ENCODE assay signal across 14 mouse cellular contexts in genomic region chr14:98958978-98959658, GRCm38 (mm10). TPM values are rescaled to one million over a fixed set of nuclear protein-coding genes. Genes with fewer than 3 reads are reported as not detected.
A peak's percentile ranks its signal among the peaks of the same experiment; 100 is the strongest.
DNase-seq lines count a peak whose midpoint lies in the region; ATAC-seq and TF ChIP-seq lines count a peak whose summit lies in the region.
"Had no signal": no experiment of that assay in that cellular context is flagged by ENCODE, and none has a peak within 500 bp of the region (broad histone marks: within the 10 kb centered on the region; RNA-seq: fewer than 3 reads in every experiment).

No protein-coding gene starts in this region.

- H3K4me3 ChIP-seq in kidney, postnatal 0 days (replicated peaks; ENCODE audit: low read depth, low read length), result no peak overlapping the region
- no peak overlapping the region for H3K4me3 ChIP-seq in hindbrain, embryonic 14.5 days (replicated peaks; ENCODE audit: low read length)
- H3K4me3 ChIP-seq in neural tube, embryonic 14.5 days (ENCODE audit: low read depth, low read length), result no peak overlapping the region
- H3K4me3 ChIP-seq: embryonic facial prominence, embryonic 15.5 days; limb, embryonic 13.5 days had no signal

- H3K4me2 ChIP-seq in kidney, postnatal 0 days (ENCODE audit: low read length), result no peak overlapping the region
- no peak overlapping the region for H3K4me2 ChIP-seq in hindbrain, embryonic 14.5 days (replicated peaks)
- H3K4me2 ChIP-seq in neural tube, embryonic 14.5 days (ENCODE audit: low read depth, low read length), result no peak overlapping the region
- H3K4me2 ChIP-seq: embryonic facial prominence, embryonic 15.5 days; limb, embryonic 13.5 days had no signal

- DNase-seq in adrenal gland, adult 2 months, result peak; percentile 8
- DNase-seq in adrenal gland, postnatal 4 days (ENCODE audit: low spot score in 2 of 2), result no peak
- peak; percentile 48 for DNase-seq in kidney, postnatal 0 days (ENCODE audit: low spot score)
- DNase-seq in kidney, adult 9 months, result no peak
- peak; percentile 41 for DNase-seq in hindbrain, embryonic 14.5 days (ENCODE audit: low spot score)
- no peak for DNase-seq in cerebellum, adult 11-12 months
- DNase-seq in left cerebral cortex, postnatal 14 days (ENCODE audit: low spot score in 2 of 2), result no peak
- DNase-seq: kidney, postnatal 10 days had no signal

- TF ChIP-seq CTCF in kidney, postnatal 0 days (IDR thresholded peaks at IDR 0.05; ENCODE audit: low read depth), result peak; percentile 48; the same call in 1 of the 2 replicates

- H3K36me3 ChIP-seq in kidney, postnatal 0 days (ENCODE audit: insufficient read depth, low read length), result no peaks in the 10 kb centered on the region
- H3K36me3 ChIP-seq in hindbrain, embryonic 14.5 days (replicated peaks; ENCODE audit: control insufficient read depth, insufficient read depth), result no peaks in the 10 kb centered on the region
- no peaks in the 10 kb centered on the region for H3K36me3 ChIP-seq in neural tube, embryonic 14.5 days (ENCODE audit: control insufficient read depth, insufficient read depth, low read length)
- H3K36me3 ChIP-seq: embryonic facial prominence, embryonic 15.5 days; limb, embryonic 13.5 days had no signal

- H3K27ac ChIP-seq in kidney, postnatal 0 days, result no peak overlapping the region
- 0 out of 2 replicates have a peak overlapping the region, but pooled peaks have one; percentile 47 for H3K27ac ChIP-seq in hindbrain, embryonic 14.5 days
- H3K27ac ChIP-seq in neural tube, embryonic 14.5 days (ENCODE audit: low read depth, low read length), result no peak overlapping the region
- H3K27ac ChIP-seq: embryonic facial prominence, embryonic 15.5 days; limb, embryonic 13.5 days; macrophage had no signal

- H3K9ac ChIP-seq in kidney, postnatal 0 days (ENCODE audit: low read depth, low read length), result no peak overlapping the region
- no peak overlapping the region for H3K9ac ChIP-seq in hindbrain, embryonic 14.5 days
- no peak overlapping the region for H3K9ac ChIP-seq in neural tube, embryonic 14.5 days (replicated peaks; ENCODE audit: low read depth, low read length)
- H3K9ac ChIP-seq: embryonic facial prominence, embryonic 15.5 days; limb, embryonic 13.5 days had no signal

- no peaks in the 10 kb centered on the region for H3K4me1 ChIP-seq in kidney, postnatal 0 days (replicated peaks; ENCODE audit: insufficient read depth, low read length)
- H3K4me1 ChIP-seq in hindbrain, embryonic 14.5 days (replicated peaks; ENCODE audit: control insufficient read depth, insufficient read depth, low read length), result 0 out of 2 replicates have a peak, but pooled peaks cover 5% of the 10 kb centered on the region
- no peaks in the 10 kb centered on the region for H3K4me1 ChIP-seq in neural tube, embryonic 14.5 days (ENCODE audit: control insufficient read depth, insufficient read depth, low read length)
- H3K4me1 ChIP-seq: embryonic facial prominence, embryonic 15.5 days; limb, embryonic 13.5 days had no signal

- no peaks in the 10 kb centered on the region for H3K27me3 ChIP-seq in kidney, postnatal 0 days (ENCODE audit: insufficient read depth, low read length)
- H3K27me3 ChIP-seq in hindbrain, embryonic 14.5 days (ENCODE audit: control insufficient read depth, insufficient read depth, low read length), result no peaks in the 10 kb centered on the region
- no peaks in the 10 kb centered on the region for H3K27me3 ChIP-seq in neural tube, embryonic 14.5 days (ENCODE audit: control insufficient read depth, insufficient read depth, low read length)
- H3K27me3 ChIP-seq: embryonic facial prominence, embryonic 15.5 days; limb, embryonic 13.5 days had no signal

- ATAC-seq in kidney, postnatal 0 days (replicated peaks; ENCODE audit: low FRiP score, low read depth), result no peak
- ATAC-seq in hindbrain, embryonic 14.5 days (ENCODE audit: low FRiP score), result 0 out of 2 replicates have a peak, but pooled peaks have one; percentile 14
- peak; percentile 71; the same call in 1 of the 2 replicates for ATAC-seq in neural tube, embryonic 14.5 days (ENCODE audit: low read depth)

- 62% methylated on average over 17 of the region's 17 CpGs for WGBS in kidney, postnatal 0 days
- WGBS in hindbrain, embryonic 14.5 days, result 64% methylated on average over 17 of the region's 17 CpGs
- WGBS in neural tube, embryonic 14.5 days, result 66% methylated on average over 17 of the region's 17 CpGs

- no peaks in the 10 kb centered on the region for H3K9me3 ChIP-seq in kidney, postnatal 0 days (replicated peaks; ENCODE audit: low read length)
- H3K9me3 ChIP-seq in hindbrain, embryonic 14.5 days (ENCODE audit: control insufficient read depth, low read length), result no peaks in the 10 kb centered on the region
- no peaks in the 10 kb centered on the region for H3K9me3 ChIP-seq in neural tube, embryonic 14.5 days (ENCODE audit: control insufficient read depth, low read length)
- H3K9me3 ChIP-seq: embryonic facial prominence, embryonic 15.5 days; limb, embryonic 13.5 days had no signal

- intact Hi-C loops in left cerebral cortex, postnatal 14 days (cut with DNase I), result no loop called here

RNA-seq across cellular contexts. Expression of gene Rpl36a-ps1, which starts 35.0 kb away (rescaled TPM):
- total RNA-seq in adrenal gland, adult 2 months (2021), result 1 to 10 TPM; 4.8 to 6.2 TPM
- polyA plus RNA-seq in adrenal gland, adult 2 months (2012; rRNA removed), result not detected in 2 replicates
- 10 to 100 TPM in 1 of 2 experiments, 1 to 10 TPM in 1; 7.2 to 15.9 TPM for total RNA-seq in adrenal gland, postnatal 4 days (2021)
- 4.4 and 4.8 TPM in 2 replicates for polyA plus RNA-seq in kidney, postnatal 0 days (2015; fragmentation: Nextera tagmentation; extraction: Ambion mirVana)
- 0.78 TPM in 1 of 2 replicates, not detected in the other for polyA plus RNA-seq in hindbrain, embryonic 14.5 days (2014; fragmentation: Nextera tagmentation; extraction: Ambion mirVana)
- 1.2 and 1.5 TPM in 2 replicates for polyA plus RNA-seq in neural tube, embryonic 14.5 days (2014; fragmentation: Nextera tagmentation; extraction: Ambion mirVana)
- total RNA-seq in left cerebral cortex, postnatal 14 days (2021), result 1 to 10 TPM; 1.1 to 1.3 TPM
- polyA plus RNA-seq: gonadal fat pad, adult 2 months; testis, adult 2 months had no signal

Comparison
In these comparisons a context has a peak if more than half of its experiments do, and no peak if none do; other contexts are left out.
1. DNase-seq: peak in adrenal gland, adult 2 months (single experiment), kidney, postnatal 0 days (single experiment) and hindbrain, embryonic 14.5 days (single experiment); none in adrenal gland, postnatal 4 days (0 of 2), kidney, adult 9 months (single experiment), cerebellum, adult 11-12 months (single experiment) and left cerebral cortex, postnatal 14 days (0 of 2).